Mouse (Mus musculus): ENCODE results near the gene Tmem259. TPM values are rescaled to one million over a fixed set of nuclear protein-coding genes. Genes with fewer than 3 reads are reported as not detected.

Tmem259 gene
- polyA plus RNA-seq, 1 experiment from 2014 or later, result 21.4 TPM

DNA sequence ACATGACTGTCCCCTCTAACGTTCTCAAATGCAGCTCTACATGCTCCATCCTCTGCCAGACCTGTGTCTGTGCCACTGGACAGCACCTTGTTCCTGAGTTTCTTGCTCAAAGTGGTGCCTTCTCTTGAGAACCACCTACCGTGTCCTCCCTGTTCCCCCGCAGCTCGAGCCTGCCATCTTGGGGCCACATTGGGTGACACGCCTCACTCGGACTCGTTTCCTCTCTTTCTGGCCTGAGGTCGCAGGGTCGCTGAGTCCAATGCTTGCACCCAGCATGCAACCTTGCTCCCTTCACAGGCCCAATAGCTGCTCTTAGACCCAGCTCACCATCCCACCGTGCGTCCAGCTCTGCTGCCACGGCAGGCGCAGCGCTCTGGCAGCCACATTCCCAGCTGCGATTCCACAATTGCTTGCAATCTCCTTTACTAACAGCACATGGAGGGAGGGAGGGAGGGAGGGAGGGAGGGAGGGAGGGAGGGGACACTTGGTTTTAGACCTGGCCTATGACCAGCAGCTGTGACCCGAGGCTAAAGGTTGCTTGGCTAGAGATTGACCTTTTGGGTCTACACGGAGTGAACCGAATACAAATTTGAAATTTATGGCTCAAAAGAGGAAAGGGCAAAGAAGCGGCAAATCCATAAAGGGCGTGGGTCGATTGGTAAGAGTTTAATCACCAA lies 25.9 kb downstream of the Tmem259 start:
- H3K4me3 ChIP-seq, result no peak overlapping the region
- no peaks in the 10 kb centered on the region for H3K27me3 ChIP-seq
- peaks cover 17% of the 10 kb centered on the region for H3K4me1 ChIP-seq (replicated peaks)
- peaks cover 30% of the 10 kb centered on the region for H3K36me3 ChIP-seq
- peak overlapping the region; percentile 30; the same call in 1 of the 2 replicates for H3K4me2 ChIP-seq
- WGBS, result 3% methylated on average over 21 of the region's 21 CpGs
- no peaks in the 10 kb centered on the region for H3K9me3 ChIP-seq
- no peak overlapping the region for H3K27ac ChIP-seq (replicated peaks)
- no peak for ATAC-seq (ENCODE audit: low read depth)
- H3K9ac ChIP-seq, result peak overlapping the region; percentile 47; the same call in 1 of the 2 replicates

DNA sequence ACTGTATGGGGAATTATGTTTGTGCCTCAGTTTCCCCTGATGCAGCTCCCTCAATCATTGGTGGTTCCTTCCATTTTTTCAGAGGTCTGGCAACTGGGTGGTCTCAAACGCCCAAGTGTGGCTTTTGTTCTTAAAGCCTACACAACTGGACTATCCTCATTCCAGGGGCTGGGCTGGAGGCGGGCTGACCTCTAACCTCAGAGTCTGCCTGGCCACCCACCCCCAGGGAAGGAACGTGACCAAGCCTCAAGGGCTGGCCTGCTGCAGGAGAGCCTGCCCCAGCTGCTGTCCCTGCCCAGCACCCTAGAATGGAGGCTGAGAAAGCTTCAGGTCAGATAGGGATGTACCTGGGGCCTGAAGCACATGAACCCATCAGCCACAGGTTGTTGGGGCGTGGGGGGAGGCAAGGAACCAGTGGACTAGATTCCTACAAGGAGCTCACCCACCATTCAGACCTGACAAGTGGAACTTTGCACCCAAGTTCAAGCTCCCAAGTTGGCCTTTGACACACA lies 27.4 kb downstream of the Tmem259 start:
- WGBS, result 13% methylated on average over 4 of the region's 4 CpGs
- Histone ChIP-seq H3K9ac (no peak overlapping the region), H3K36me3 (peaks cover 24% of the 10 kb centered on the region), H3K4me1 (replicated peaks) (peaks cover 17% of the 10 kb centered on the region), H3K27me3 (no peaks in the 10 kb centered on the region), H3K4me3 (no peak overlapping the region), H3K27ac (replicated peaks) (no peak overlapping the region), H3K4me2 (no peak overlapping the region), H3K9me3 (no peaks in the 10 kb centered on the region)
- ATAC-seq (ENCODE audit: low read depth), result no peak

DNA sequence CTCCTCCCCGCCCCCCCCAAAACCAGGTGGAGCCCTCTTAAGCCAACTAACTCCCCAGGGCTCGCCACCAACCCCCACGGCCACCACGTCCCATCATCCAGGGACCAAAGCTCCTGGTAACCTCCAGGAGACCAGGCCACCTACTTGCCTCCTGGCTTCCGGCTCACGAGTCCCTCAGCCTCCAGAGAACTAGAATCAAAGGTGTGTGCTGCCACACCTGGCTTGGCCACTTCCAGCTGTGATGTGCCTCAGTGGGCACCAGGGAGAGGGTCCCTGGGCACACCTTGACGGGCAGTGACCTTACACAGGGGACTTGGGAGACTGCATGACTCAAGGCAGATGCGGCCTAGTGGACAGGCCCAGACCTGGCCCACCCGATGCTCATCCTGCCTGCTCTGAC lies 28.4 kb downstream of the Tmem259 start:
- no peaks in the 10 kb centered on the region for H3K9me3 ChIP-seq
- WGBS, result 76% methylated on average over 9 of the region's 9 CpGs
- H3K4me3 ChIP-seq, result no peak overlapping the region
- ATAC-seq (ENCODE audit: low read depth), result no peak
- no peaks in the 10 kb centered on the region for H3K27me3 ChIP-seq
- H3K36me3 ChIP-seq, result peaks cover 29% of the 10 kb centered on the region
- H3K9ac ChIP-seq, result peak overlapping the region; percentile 54; the same call in 1 of the 2 replicates
- no peak overlapping the region for H3K4me2 ChIP-seq
- no peak overlapping the region; the same call in 1 of the 2 replicates for H3K27ac ChIP-seq (replicated peaks)
- peaks cover 9% of the 10 kb centered on the region for H3K4me1 ChIP-seq (replicated peaks)

DNA sequence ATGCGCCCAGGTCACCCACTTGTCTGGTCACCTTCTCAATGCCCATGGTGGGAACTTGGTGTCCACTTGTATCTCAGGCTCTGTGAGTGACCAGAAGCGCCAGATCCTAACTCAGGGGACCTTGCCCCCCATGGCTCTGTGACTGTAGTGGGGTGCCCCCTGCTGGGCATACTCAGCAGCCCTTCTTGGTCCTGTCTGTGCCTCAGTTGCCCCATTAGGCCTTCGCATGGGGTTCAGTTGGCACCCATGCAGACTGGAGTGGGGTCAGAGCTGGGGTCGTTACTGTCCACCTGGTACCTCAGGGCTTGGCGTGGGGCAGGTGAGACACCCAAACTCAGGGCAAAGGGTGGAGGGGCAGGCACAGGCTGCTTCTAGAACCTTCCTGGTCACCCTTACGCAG lies 30.2 kb downstream of the Tmem259 start:
- peaks cover 46% of the 10 kb centered on the region for H3K36me3 ChIP-seq
- no peaks in the 10 kb centered on the region for H3K9me3 ChIP-seq
- H3K27ac ChIP-seq (replicated peaks), result no peak overlapping the region
- 87% methylated on average over 6 of the region's 6 CpGs for WGBS
- no peaks in the 10 kb centered on the region for H3K27me3 ChIP-seq
- no peak overlapping the region for H3K9ac ChIP-seq
- no peak overlapping the region for H3K4me2 ChIP-seq
- H3K4me3 ChIP-seq, result no peak overlapping the region
- H3K4me1 ChIP-seq (replicated peaks), result peaks cover 5% of the 10 kb centered on the region; the same call in 1 of the 2 replicates
- no peak for ATAC-seq (ENCODE audit: low read depth)

DNA sequence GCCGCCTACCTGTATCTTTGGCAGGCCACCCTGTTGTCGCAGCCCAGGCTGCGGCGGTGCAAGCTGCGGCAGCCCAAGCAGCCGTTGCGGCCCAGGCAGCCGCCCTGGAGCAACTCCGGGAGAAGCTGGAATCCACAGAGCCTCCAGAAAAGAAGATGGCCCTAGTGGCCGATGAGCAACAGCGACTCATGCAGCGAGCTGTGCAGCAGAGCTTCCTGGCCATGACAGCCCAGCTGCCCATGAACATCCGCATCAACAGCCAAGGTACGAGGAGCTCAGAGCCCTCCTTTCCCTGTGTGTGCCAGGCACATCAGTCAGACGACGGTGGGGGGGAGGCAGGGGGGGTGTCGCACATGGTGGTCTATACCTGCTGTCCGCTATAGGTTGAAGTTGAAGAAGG lies 33.5 kb downstream of the Tmem259 start:
- no peak overlapping the region for H3K4me3 ChIP-seq
- H3K4me1 ChIP-seq (replicated peaks), result peaks cover 20% of the 10 kb centered on the region
- H3K9me3 ChIP-seq, result no peaks in the 10 kb centered on the region
- no peak overlapping the region for H3K27ac ChIP-seq (replicated peaks)
- ATAC-seq (ENCODE audit: low read depth), result no peak
- 85% methylated on average over 18 of the region's 18 CpGs for WGBS
- no peak overlapping the region for H3K4me2 ChIP-seq
- H3K36me3 ChIP-seq, result peaks cover 61% of the 10 kb centered on the region
- H3K27me3 ChIP-seq, result no peaks in the 10 kb centered on the region
- H3K9ac ChIP-seq, result no peak overlapping the region

DNA sequence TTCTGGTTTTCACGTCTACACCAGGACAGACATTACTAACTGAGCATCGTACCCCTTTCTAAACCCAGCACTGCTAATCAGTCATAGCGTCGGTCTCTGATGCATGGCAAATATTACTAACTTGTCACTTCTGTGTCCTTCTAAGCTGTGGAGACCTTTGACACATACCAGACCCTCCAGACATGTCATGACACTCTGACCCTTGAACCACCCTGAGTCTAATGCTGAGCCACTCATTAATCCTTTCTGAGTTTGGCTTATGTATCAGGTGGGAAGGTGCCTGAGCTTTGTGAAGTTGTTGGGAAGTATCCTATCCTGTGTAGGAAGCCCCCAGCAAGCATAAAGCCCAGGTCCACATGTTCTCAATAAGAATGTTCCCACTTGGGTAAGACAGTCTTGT lies 34.3 kb downstream of the Tmem259 start:
- H3K36me3 ChIP-seq, result peaks cover 61% of the 10 kb centered on the region
- WGBS, result 94% methylated on average over 4 of the region's 4 CpGs
- peaks cover 28% of the 10 kb centered on the region for H3K4me1 ChIP-seq (replicated peaks)

DNA sequence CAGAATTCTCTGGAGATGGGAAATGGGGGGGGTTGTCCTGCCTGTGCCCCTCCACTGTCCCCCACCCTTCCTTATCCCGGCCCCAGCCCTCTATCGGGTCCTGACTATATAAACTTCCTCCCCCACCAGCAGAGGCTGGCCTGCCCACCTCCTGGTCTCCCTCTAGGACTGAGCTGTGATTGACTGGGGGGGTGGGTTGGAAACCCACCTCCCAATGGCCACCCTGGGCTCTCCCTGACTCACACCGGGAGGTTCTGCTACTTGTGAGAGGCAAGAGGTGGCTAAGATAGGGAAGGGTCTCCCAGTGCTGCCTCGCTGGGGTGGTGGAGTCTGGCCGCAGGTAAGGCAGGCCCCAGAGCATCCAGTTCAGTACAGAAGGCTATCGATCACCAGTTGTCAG lies 36.6 kb downstream of the Tmem259 start:
- H3K4me3 ChIP-seq, result no peak overlapping the region
- H3K9ac ChIP-seq, result no peak overlapping the region
- no peak overlapping the region for H3K27ac ChIP-seq (replicated peaks)
- peaks cover 44% of the 10 kb centered on the region for H3K36me3 ChIP-seq
- no peak overlapping the region for H3K4me2 ChIP-seq
- 64% methylated on average over 6 of the region's 6 CpGs for WGBS
- H3K4me1 ChIP-seq (replicated peaks), result peaks cover 46% of the 10 kb centered on the region
- no peak for ATAC-seq (ENCODE audit: low read depth)
- no peaks in the 10 kb centered on the region for H3K9me3 ChIP-seq
- H3K27me3 ChIP-seq, result no peaks in the 10 kb centered on the region

More for the DNA sequence above, 34.3 kb downstream of the Tmem259 start:
- H3K9ac ChIP-seq, result no peak overlapping the region
- H3K4me2 ChIP-seq, result no peak overlapping the region
- H3K9me3 ChIP-seq, result no peaks in the 10 kb centered on the region
- H3K27me3 ChIP-seq, result no peaks in the 10 kb centered on the region
- no peak for ATAC-seq (ENCODE audit: low read depth)
- no peak overlapping the region for H3K4me3 ChIP-seq
- no peak overlapping the region for H3K27ac ChIP-seq (replicated peaks)

DNA sequence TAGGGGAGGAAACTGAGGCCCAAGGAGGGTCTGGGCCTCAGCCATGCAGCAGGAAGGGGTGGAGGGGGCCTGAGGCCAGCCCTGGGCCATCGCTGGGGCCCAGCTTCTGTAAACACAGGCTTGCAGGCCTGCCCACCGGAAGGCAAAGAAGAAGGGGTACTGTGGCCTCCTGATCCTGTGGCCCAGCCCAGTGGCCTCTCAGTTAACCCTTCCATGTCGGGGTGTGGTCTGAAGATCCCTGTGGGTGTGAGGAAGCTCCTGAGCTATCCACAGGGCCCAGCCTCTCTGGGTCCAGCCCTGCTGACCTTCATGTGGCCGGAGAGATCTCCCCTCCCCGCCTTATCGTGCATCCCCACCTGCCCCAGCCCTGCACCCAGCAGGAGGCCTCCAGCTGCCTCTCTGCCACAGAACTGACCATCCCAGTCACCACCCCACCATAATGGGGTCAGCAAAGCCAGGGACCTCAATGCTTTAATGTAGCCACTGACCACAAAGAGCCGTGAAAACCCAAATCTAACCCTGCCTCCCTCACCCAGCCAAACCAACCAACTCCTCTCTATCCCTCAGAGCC lies 37.3 kb downstream of the Tmem259 start:
- Histone ChIP-seq H3K4me2 (0 out of 2 replicates have a peak overlapping the region, but pooled peaks have one; percentile 5), H3K4me1 (replicated peaks) (peaks cover 46% of the 10 kb centered on the region), H3K36me3 (peaks cover 49% of the 10 kb centered on the region), H3K9ac (peak overlapping the region; percentile 38; the same call in 1 of the 2 replicates), H3K4me3 (no peak overlapping the region), H3K9me3 (no peaks in the 10 kb centered on the region), H3K27me3 (no peaks in the 10 kb centered on the region), H3K27ac (replicated peaks) (no peak overlapping the region)
- peak; percentile 28; the same call in 1 of the 2 replicates for ATAC-seq (ENCODE audit: low read depth)
- 5% methylated on average over 7 of the region's 7 CpGs for WGBS

DNA sequence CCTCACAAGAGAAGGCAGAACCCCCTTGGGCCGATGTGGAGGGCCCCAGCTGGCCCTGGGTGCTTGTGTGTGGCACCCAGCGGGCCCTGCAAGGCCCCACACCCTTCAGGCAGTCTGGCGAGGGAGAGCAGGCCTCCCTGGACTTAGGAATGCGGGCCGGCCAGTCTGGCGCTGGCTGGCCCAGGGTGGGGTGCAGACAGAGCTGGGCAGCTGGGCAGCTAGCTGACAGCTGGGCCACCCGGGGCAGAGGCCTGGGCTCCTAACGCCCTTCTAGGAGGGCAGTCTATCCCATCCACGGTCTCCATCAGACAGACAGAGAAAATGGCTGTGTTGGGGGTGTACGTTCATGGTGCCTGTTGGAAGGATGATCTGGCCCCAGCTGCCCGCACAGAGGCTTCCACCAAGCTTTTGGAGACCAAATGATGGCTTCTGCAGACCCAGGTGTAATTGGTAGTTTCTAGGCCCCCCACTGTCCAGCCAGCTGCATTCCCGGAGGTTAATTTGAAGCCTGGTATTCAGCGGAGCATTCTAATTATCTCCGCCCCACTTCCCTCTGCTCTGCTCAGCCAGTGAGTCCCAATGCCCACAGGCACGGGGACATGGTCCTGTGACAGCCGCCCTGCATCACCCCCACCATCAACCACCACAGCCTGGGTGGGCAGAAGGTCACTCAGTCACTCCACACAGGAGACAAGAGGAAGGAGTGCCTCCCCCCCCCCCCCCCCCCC lies 38.5 kb downstream of the Tmem259 start:
- H3K27me3 ChIP-seq, result no peaks in the 10 kb centered on the region
- peak overlapping the region; percentile 64 for H3K27ac ChIP-seq (replicated peaks)
- WGBS, result 12% methylated on average over 16 of the region's 16 CpGs
- ATAC-seq (ENCODE audit: low read depth), result 0 out of 2 replicates have a peak, but pooled peaks have one; percentile 28
- no peak overlapping the region for H3K4me3 ChIP-seq
- H3K9me3 ChIP-seq, result no peaks in the 10 kb centered on the region
- H3K9ac ChIP-seq, result peak overlapping the region; percentile 38
- no peak overlapping the region for H3K4me2 ChIP-seq
- H3K4me1 ChIP-seq (replicated peaks), result peaks cover 46% of the 10 kb centered on the region
- peaks cover 43% of the 10 kb centered on the region for H3K36me3 ChIP-seq

DNA sequence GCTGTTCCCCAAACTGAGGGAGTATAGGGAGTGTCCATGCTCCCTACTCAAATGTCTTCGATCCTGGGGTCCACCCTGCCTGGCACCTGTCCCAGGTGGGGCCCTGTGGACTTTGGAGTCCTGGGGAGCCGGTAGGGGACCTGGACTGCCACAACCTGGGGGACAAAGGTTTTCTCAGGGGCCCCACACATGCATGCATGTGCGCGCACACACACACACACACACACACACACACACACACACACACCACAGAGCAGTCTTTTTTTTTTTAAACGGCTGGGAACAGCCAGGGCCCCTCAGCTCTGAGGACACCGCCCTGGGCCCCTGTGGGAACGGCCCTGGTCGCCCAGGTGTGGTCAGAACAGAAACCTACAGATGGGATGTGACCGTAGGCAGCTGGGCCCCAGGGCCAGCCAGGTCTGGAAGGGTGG lies 40.6 kb downstream of the Tmem259 start:
- ATAC-seq (ENCODE audit: low read depth), result no peak
- H3K4me1 ChIP-seq (replicated peaks), result peaks cover 46% of the 10 kb centered on the region
- WGBS, result 61% methylated on average over 9 of the region's 9 CpGs
- H3K27me3 ChIP-seq, result no peaks in the 10 kb centered on the region
- peaks cover 25% of the 10 kb centered on the region for H3K36me3 ChIP-seq
- no peak overlapping the region; the same call in 1 of the 2 replicates for H3K9ac ChIP-seq
- no peak overlapping the region for H3K27ac ChIP-seq (replicated peaks)
- H3K4me3 ChIP-seq, result no peak overlapping the region
- no peaks in the 10 kb centered on the region for H3K9me3 ChIP-seq
- H3K4me2 ChIP-seq, result no peak overlapping the region

DNA sequence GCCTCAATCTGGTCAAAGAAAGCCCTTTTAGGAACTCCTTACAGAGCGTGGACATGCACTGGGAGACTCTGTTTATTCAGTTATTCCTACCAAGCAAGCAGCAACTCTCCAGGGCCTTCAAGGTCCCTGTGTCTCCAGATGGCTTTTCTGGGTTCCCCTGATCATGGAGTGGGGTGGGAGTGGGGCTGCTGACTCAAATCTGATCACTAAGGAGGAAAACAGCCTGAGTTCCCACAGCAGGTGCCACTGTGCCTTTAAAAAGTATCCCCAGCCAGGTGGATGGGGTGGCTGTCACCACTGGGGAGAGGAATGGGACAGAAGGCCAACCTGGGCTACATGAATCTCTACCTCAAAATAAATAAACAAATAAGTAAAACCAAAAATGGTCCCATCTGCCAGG lies 41.1 kb downstream of the Tmem259 start:
- Histone ChIP-seq H3K4me2 (no peak overlapping the region), H3K27ac (replicated peaks) (no peak overlapping the region), H3K9ac (no peak overlapping the region; the same call in 1 of the 2 replicates), H3K9me3 (no peaks in the 10 kb centered on the region), H3K27me3 (no peaks in the 10 kb centered on the region), H3K4me3 (no peak overlapping the region), H3K4me1 (replicated peaks) (peaks cover 49% of the 10 kb centered on the region), H3K36me3 (peaks cover 25% of the 10 kb centered on the region)
- 89% methylated on average over 1 of the region's 1 CpGs for WGBS
- ATAC-seq (ENCODE audit: low read depth), result no peak

DNA sequence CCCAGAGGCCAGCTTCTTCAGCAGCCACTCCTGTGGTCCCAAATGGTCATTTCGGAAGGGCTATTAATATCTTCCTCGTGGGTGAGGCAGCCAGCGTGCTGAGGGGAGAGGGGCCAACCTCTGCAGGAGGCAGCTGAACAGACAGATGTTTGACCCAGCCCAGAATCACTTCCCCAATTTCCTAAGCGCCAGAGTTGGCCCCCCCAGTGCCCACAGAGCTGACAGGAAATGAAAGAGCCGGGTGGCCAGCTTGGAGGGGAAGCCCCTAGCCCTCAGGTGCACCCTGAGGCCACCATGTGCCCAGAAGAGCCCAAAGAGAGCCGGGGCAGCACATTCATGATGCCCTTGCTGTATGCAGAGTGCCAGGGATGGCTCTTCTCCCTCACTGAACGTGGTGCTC lies 43.4 kb downstream of the Tmem259 start:
- Histone ChIP-seq H3K27me3 (no peaks in the 10 kb centered on the region), H3K9ac (no peak overlapping the region), H3K27ac (replicated peaks) (no peak overlapping the region), H3K4me2 (no peak overlapping the region), H3K9me3 (no peaks in the 10 kb centered on the region), H3K4me3 (no peak overlapping the region), H3K36me3 (peaks cover 23% of the 10 kb centered on the region), H3K4me1 (replicated peaks) (peaks cover 53% of the 10 kb centered on the region)
- no peak for ATAC-seq (ENCODE audit: low read depth)
- WGBS, result 62% methylated on average over 7 of the region's 7 CpGs

Data from neural tube, embryonic 13.5 days (tissue).